Mouse (Mus musculus): ENCODE results near the gene Plxnb1.

DNA sequence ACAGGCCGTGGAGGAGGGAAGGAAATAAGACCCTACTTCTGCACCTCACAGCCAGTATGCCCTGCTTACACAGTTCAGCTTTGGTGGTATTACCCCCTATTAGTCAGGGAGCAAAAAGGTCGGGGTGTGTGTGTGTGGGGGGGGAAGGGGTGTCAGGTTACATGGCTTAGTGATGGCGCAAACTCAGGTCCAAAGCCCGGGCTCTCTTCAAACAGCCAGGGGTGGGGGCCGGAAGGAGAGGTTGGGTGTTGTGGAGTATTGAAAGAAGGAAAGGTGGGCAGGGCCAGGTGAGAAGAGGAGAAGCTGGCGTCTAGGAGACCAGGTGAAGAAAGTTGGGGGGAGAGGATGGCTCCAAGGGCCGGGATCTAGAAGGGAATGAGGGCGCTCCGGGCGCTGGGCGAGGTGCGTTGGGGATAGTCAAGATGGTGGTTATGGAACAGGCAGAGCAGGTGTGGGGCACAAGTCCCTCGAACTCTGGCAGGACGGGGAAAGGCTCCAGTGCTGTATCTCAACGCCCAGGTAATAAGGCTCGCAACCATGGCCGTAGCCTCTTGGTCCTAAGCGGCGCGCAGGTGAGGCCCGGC lies 544 bp upstream of the Plxnb1 start:
- TF ChIP-seq GATA1 (IDR thresholded peaks at IDR 0.05; ENCODE audit: borderline replicate concordance, low read length) (no peak), FLI1 (IDR thresholded peaks at IDR 0.05; ENCODE audit: low read length) (no peak)

All from megakaryocyte, embryonic 14.5 days (primary cell).